Comparison of ENCODE assay signal across 10 mouse cellular contexts in the genomic region with DNA sequence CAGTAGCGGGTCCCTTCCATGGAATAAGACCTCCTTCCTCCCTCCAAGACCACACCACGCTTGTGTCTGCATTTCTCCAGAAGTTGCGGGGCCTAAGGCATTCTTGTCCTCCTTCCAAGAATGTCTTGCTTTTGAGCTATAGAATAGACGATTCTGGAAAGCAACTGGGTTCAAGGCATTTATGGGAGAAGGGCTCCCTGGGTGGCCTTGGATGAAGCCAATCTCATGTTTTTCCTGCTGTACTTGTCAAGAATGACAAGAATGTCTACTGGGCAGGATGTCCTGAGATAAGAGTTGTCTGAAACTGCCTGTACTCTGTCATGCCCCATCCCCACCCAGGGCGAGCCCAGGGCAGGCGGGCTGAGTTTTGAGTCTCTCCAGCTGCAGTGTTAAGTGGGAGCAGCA. TPM values are rescaled to one million over a fixed set of nuclear protein-coding genes. Genes with fewer than 3 reads are reported as not detected.
A peak's percentile ranks its signal among the peaks of the same experiment; 100 is the strongest.
DNase-seq lines count a peak whose midpoint lies in the region; ATAC-seq lines count a peak whose summit lies in the region.
"Had no signal": no experiment of that assay in that cellular context is flagged by ENCODE, and none has a peak within 500 bp of the region (broad histone marks: within the 10 kb centered on the region; RNA-seq: fewer than 3 reads in every experiment).

No protein-coding gene starts in this region.

- DNase-seq in liver = peak; percentile 29
- no peak for DNase-seq in liver, embryonic 11.5 days (ENCODE audit: low spot score)
- peak; percentile 25 to 33 for DNase-seq in heart, postnatal 10 days
- no peak for DNase-seq in gastrocnemius, adult 18-20 months (ENCODE audit: low spot score)
- DNase-seq in neural tube, embryonic 10.5 days (ENCODE audit: extremely low spot score, low spot score) = no peak
- no peak for DNase-seq in forebrain, embryonic 10.5 days (ENCODE audit: extremely low spot score, low spot score)

- no peaks in the 10 kb centered on the region for H3K9me3 ChIP-seq in liver, embryonic 11.5 days (ENCODE audit: control insufficient read depth, low read length)
- H3K9me3 ChIP-seq in kidney, embryonic 16.5 days (ENCODE audit: low read length) = no peaks in the 10 kb centered on the region
- no peaks in the 10 kb centered on the region for H3K9me3 ChIP-seq in stomach, embryonic 15.5 days
- H3K9me3 ChIP-seq in forebrain, embryonic 10.5 days = no peaks in the 10 kb centered on the region
- H3K9me3 ChIP-seq: embryonic facial prominence, embryonic 12.5 days had no signal

- H3K4me3 ChIP-seq in liver, embryonic 11.5 days (ENCODE audit: low read depth, low read length) = no peak overlapping the region
- H3K4me3 ChIP-seq in kidney, embryonic 16.5 days (ENCODE audit: low read length) = no peak overlapping the region
- H3K4me3 ChIP-seq in stomach, embryonic 15.5 days (replicated peaks) = no peak overlapping the region
- H3K4me3 ChIP-seq in forebrain, embryonic 10.5 days = no peak overlapping the region
- H3K4me3 ChIP-seq: embryonic facial prominence, embryonic 12.5 days had no signal

- H3K4me2 ChIP-seq in liver, embryonic 11.5 days = no peak overlapping the region
- no peak overlapping the region for H3K4me2 ChIP-seq in kidney, embryonic 16.5 days (replicated peaks; ENCODE audit: low read depth, low read length)
- H3K4me2 ChIP-seq in stomach, embryonic 15.5 days = no peak overlapping the region
- H3K4me2 ChIP-seq: embryonic facial prominence, embryonic 12.5 days had no signal

- ATAC-seq in liver, embryonic 11.5 days (replicated peaks; ENCODE audit: low FRiP score) = no peak
- peak; percentile 83 for ATAC-seq in kidney, embryonic 16.5 days (ENCODE audit: low FRiP score, low TSS enrichment)
- peak; percentile 63; the same call in 1 of the 2 replicates for ATAC-seq in stomach, embryonic 15.5 days (ENCODE audit: insufficient read depth, low FRiP score, low read depth)
- ATAC-seq: hindbrain, embryonic 16.5 days had no signal

- no peaks in the 10 kb centered on the region for H3K36me3 ChIP-seq in liver, embryonic 11.5 days (ENCODE audit: control insufficient read depth, insufficient read depth, low read length)
- no peaks in the 10 kb centered on the region for H3K36me3 ChIP-seq in kidney, embryonic 16.5 days (ENCODE audit: insufficient read depth, low read length)
- H3K36me3 ChIP-seq in stomach, embryonic 15.5 days = no peaks in the 10 kb centered on the region
- no peaks in the 10 kb centered on the region for H3K36me3 ChIP-seq in forebrain, embryonic 10.5 days (replicated peaks)
- H3K36me3 ChIP-seq: embryonic facial prominence, embryonic 12.5 days had no signal

- H3K27ac ChIP-seq in liver, embryonic 11.5 days (ENCODE audit: low read depth, low read length) = no peak overlapping the region
- H3K27ac ChIP-seq in kidney, embryonic 16.5 days (ENCODE audit: low read length) = peak overlapping the region; percentile 67
- H3K27ac ChIP-seq in stomach, embryonic 15.5 days = no peak overlapping the region
- no peak overlapping the region for H3K27ac ChIP-seq in forebrain, embryonic 10.5 days
- H3K27ac ChIP-seq: embryonic facial prominence, embryonic 12.5 days had no signal

- 0 out of 2 replicates have a peak, but pooled peaks cover 2% of the 10 kb centered on the region for H3K4me1 ChIP-seq in liver, embryonic 11.5 days (replicated peaks; ENCODE audit: control insufficient read depth, insufficient read depth, low read length)
- peaks cover 4% of the 10 kb centered on the region for H3K4me1 ChIP-seq in kidney, embryonic 16.5 days (ENCODE audit: insufficient read depth, low read length)
- H3K4me1 ChIP-seq in stomach, embryonic 15.5 days = peaks cover 6% of the 10 kb centered on the region; the same call in 1 of the 2 replicates
- no peaks in the 10 kb centered on the region for H3K4me1 ChIP-seq in forebrain, embryonic 10.5 days
- H3K4me1 ChIP-seq: embryonic facial prominence, embryonic 12.5 days had no signal

- intact Hi-C loops in heart, postnatal 10 days (cut with DNase I) = loop anchor here (10.0 kb wide), 2 partner anchors 603 to 743 kb away; no protein-coding TSS in a partner anchor

- H3K9ac ChIP-seq in liver, embryonic 11.5 days (ENCODE audit: low read depth, low read length) = no peak overlapping the region
- H3K9ac ChIP-seq in kidney, embryonic 16.5 days (replicated peaks; ENCODE audit: low read length) = no peak overlapping the region
- H3K9ac ChIP-seq in stomach, embryonic 15.5 days = no peak overlapping the region
- H3K9ac ChIP-seq: embryonic facial prominence, embryonic 12.5 days had no signal

- WGBS in liver, embryonic 11.5 days = 44% methylated on average over 6 of the region's 6 CpGs
- 65% methylated on average over 6 of the region's 6 CpGs for WGBS in kidney, embryonic 16.5 days
- 31% methylated on average over 6 of the region's 6 CpGs for WGBS in stomach, embryonic 15.5 days
- WGBS in forebrain, embryonic 10.5 days = 86% methylated on average over 6 of the region's 6 CpGs

- H3K27me3 ChIP-seq in liver, embryonic 11.5 days (replicated peaks; ENCODE audit: control insufficient read depth, insufficient read depth, low read length) = 0 out of 2 replicates have a peak, but pooled peaks cover 4% of the 10 kb centered on the region
- 0 out of 2 replicates have a peak, but pooled peaks cover 2% of the 10 kb centered on the region for H3K27me3 ChIP-seq in kidney, embryonic 16.5 days (ENCODE audit: insufficient read depth, low read length)
- H3K27me3 ChIP-seq in stomach, embryonic 15.5 days (replicated peaks) = 0 out of 2 replicates have a peak, but pooled peaks cover 4% of the 10 kb centered on the region
- peaks cover 29% of the 10 kb centered on the region for H3K27me3 ChIP-seq in forebrain, embryonic 10.5 days (ENCODE audit: poor library complexity, severe bottlenecking)
- H3K27me3 ChIP-seq: embryonic facial prominence, embryonic 12.5 days had no signal

RNA-seq across cellular contexts. Expression of a gene that starts 30.4 kb away (rescaled TPM):
- polyA plus RNA-seq in liver, embryonic 11.5 days (2014; fragmentation: Nextera tagmentation; extraction: Ambion mirVana) = 25.9 and 26.2 TPM in 2 replicates
- total RNA-seq in heart, postnatal 10 days (2021) = 10 to 100 TPM; 61.1 to 63.8 TPM
- 55.8 and 60.8 TPM in 2 replicates for polyA plus RNA-seq in kidney, embryonic 16.5 days (2015; fragmentation: Nextera tagmentation; extraction: Ambion mirVana)
- 40.4 and 44.3 TPM in 2 replicates for polyA plus RNA-seq in stomach, embryonic 15.5 days (2015; fragmentation: Nextera tagmentation; extraction: Ambion mirVana)
- total RNA-seq in gastrocnemius, adult 18-20 months (2021) = 10 to 100 TPM; 28.0 to 36.7 TPM
- 78.7 and 82.3 TPM in 2 replicates for polyA plus RNA-seq in forebrain, embryonic 10.5 days (2016; fragmentation: Nextera tagmentation; extraction: Ambion mirVana)

RNA-seq across cellular contexts. Expression of a gene that starts 41.6 kb away (rescaled TPM):
- polyA plus RNA-seq in liver, embryonic 11.5 days (2014; fragmentation: Nextera tagmentation; extraction: Ambion mirVana) = 143 and 171 TPM in 2 replicates
- total RNA-seq in heart, postnatal 10 days (2021) = 1 to 10 TPM; 3.9 to 6.4 TPM
- polyA plus RNA-seq in kidney, embryonic 16.5 days (2015; fragmentation: Nextera tagmentation; extraction: Ambion mirVana) = 227 and 246 TPM in 2 replicates
- 404 and 410 TPM in 2 replicates for polyA plus RNA-seq in stomach, embryonic 15.5 days (2015; fragmentation: Nextera tagmentation; extraction: Ambion mirVana)
- 10 to 100 TPM in 1 of 2 experiments, 1 to 10 TPM in 1; 1.6 to 16.4 TPM for total RNA-seq in gastrocnemius, adult 18-20 months (2021)
- polyA plus RNA-seq in forebrain, embryonic 10.5 days (2016; fragmentation: Nextera tagmentation; extraction: Ambion mirVana) = 1,904 and 2,173 TPM in 2 replicates

Comparison
In these comparisons a context has a peak if more than half of its experiments do, and no peak if none do; other contexts are left out.
1. DNase-seq: peak in liver (single experiment) and heart, postnatal 10 days (2 of 2); none in liver, embryonic 11.5 days (single experiment), gastrocnemius, adult 18-20 months (single experiment), neural tube, embryonic 10.5 days (single experiment) and forebrain, embryonic 10.5 days (single experiment).